Mouse (Mus musculus): Measurements from ENCODE around the gene Cyp2j5.

Cyp2j5 gene

GRCm38 (mm10) chr4:96581425-96582088, 82.4 kb downstream of the Cyp2j5 start:
- no peak for TF ChIP-seq GATA4 (IDR thresholded peaks at IDR 0.05; ENCODE audit: insufficient replicate concordance, low read length)
